Mouse (Mus musculus) embryonic facial prominence, embryonic 15.5 days (tissue): ENCODE results near the gene Ung. TPM values are rescaled to one million over a fixed set of nuclear protein-coding genes. Genes with fewer than 3 reads are reported as not detected.

ENCODE experiments used
- ATAC-seq: fragments of 200-750 bp; cut with Nextera tagmentation; 2 replicates; pipeline ENCODE4 v1.8.0; 2017; ENCODE audit warnings: low read depth, moderate TSS enrichment; ENCODE audit not compliant: insufficient number of reproducible peaks, low FRiP score, low TSS enrichment
- H3K27ac ChIP-seq: fragments of 300-500 bp; sonication (generic); replicated peaks from 2 replicates; pipeline ENCODE4 v1.5.1; 2015; ENCODE audit warnings: mild to moderate bottlenecking, inconsistent platforms
- H3K27me3 ChIP-seq: fragments of 300-500 bp; sonication (generic); 2 replicates; pipeline ENCODE4 v1.6.1; 2015; ENCODE audit warnings: inconsistent platforms
- H3K36me3 ChIP-seq: fragments of 300-500 bp; sonication (generic); 2 replicates; pipeline ENCODE4 v1.6.1; 2015; ENCODE audit warnings: mild to moderate bottlenecking, inconsistent platforms
- H3K4me1 ChIP-seq: fragments of 300-500 bp; sonication (generic); 2 replicates; pipeline ENCODE4 v1.6.1; 2015; ENCODE audit warnings: inconsistent platforms
- H3K4me2 ChIP-seq: fragments of 300-500 bp; sonication (generic); replicated peaks from 2 replicates; pipeline ENCODE4 v1.6.1; 2015; ENCODE audit warnings: mild to moderate bottlenecking, inconsistent platforms
- H3K4me3 ChIP-seq: fragments of 300-500 bp; sonication (generic); replicated peaks from 2 replicates; pipeline ENCODE4 v1.5.1; 2015; ENCODE audit warnings: mild to moderate bottlenecking, inconsistent platforms
- H3K9ac ChIP-seq: fragments of 300-500 bp; sonication (generic); 2 replicates; pipeline ENCODE4 v1.6.1; 2015; ENCODE audit warnings: inconsistent platforms
- H3K9me3 ChIP-seq: fragments of 300-500 bp; sonication (generic); replicated peaks from 2 replicates; pipeline ENCODE4 v1.6.1; 2016; ENCODE audit warnings: inconsistent platforms
- WGBS: fragments of 180-500 bp; shearing (Covaris S2); methylation state at CpG from one replicate; pipeline ENCODE4 v1.1.7; 2015; 5-methylcytosine and 5-hydroxymethylcytosine counted together
- polyA plus RNA-seq: library from polyadenylated mRNA; unstranded; fragments of >200 nt; fragmentation: Nextera tagmentation; extraction: Ambion mirVana; gene quantifications from 2 replicates; pipeline ENCODE4 v1.2.1, GENCODE M21; 2015

Gene Ung
- polyA plus RNA-seq, 1 experiment from 2014 or later: 37.1 TPM

DNA sequence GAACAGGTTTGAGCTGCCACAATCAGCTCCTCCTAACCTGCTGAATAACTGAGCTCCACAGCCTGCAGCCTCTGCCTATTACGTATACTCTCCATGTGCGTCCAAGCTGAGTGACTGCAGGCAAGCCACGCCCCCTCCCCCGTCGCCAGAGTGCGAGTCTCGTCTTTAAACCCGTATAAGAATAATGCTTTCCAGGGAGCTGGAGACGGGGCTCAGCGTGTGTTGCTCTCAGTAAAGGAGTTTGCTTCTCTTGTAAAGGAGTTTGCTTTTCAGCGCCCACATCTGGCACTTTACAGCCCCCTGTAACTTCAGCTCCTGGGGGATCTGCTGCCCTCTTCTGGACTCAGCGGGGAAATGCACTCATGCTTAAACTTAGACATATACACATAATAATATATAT, 23.3 kb downstream of the Ung start:
- H3K4me1 ChIP-seq: no peaks in the 10 kb centered on the region
- 3% methylated on average over 12 of the region's 12 CpGs for WGBS
- no peak overlapping the region for H3K27ac ChIP-seq
- no peaks in the 10 kb centered on the region for H3K9me3 ChIP-seq
- H3K4me2 ChIP-seq: peak overlapping the region; percentile 38
- H3K27me3 ChIP-seq: no peaks in the 10 kb centered on the region
- ATAC-seq: no peak
- peak overlapping the region; percentile 28 for H3K4me3 ChIP-seq
- H3K36me3 ChIP-seq: no peaks in the 10 kb centered on the region
- no peak overlapping the region for H3K9ac ChIP-seq

DNA sequence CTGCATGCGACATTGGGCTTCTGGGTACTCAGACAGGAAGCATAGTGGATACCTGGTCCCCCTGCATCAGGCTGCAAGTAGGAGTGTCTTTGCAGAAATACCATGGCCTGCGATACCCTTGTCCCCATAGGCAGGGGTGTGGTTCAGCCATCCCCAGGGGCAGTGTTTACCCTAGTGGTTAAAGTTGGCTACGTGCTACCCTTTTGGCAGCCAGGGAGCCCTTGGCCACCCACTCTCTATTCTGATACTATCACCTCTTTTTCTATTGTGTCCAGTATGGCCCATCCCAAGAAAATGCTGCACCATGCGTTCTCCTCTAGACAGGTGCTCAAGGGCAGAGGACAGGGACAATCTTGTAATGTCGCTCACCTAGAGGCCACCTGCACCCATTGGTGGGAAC, 24.6 kb downstream of the Ung start:
- no peaks in the 10 kb centered on the region for H3K4me1 ChIP-seq
- WGBS: 74% methylated on average over 5 of the region's 5 CpGs
- H3K9ac ChIP-seq: no peak overlapping the region
- no peaks in the 10 kb centered on the region for H3K36me3 ChIP-seq
- no peaks in the 10 kb centered on the region for H3K9me3 ChIP-seq
- H3K27ac ChIP-seq: no peak overlapping the region
- H3K4me2 ChIP-seq: no peak overlapping the region
- H3K4me3 ChIP-seq: no peak overlapping the region
- ATAC-seq: no peak
- no peaks in the 10 kb centered on the region for H3K27me3 ChIP-seq

DNA sequence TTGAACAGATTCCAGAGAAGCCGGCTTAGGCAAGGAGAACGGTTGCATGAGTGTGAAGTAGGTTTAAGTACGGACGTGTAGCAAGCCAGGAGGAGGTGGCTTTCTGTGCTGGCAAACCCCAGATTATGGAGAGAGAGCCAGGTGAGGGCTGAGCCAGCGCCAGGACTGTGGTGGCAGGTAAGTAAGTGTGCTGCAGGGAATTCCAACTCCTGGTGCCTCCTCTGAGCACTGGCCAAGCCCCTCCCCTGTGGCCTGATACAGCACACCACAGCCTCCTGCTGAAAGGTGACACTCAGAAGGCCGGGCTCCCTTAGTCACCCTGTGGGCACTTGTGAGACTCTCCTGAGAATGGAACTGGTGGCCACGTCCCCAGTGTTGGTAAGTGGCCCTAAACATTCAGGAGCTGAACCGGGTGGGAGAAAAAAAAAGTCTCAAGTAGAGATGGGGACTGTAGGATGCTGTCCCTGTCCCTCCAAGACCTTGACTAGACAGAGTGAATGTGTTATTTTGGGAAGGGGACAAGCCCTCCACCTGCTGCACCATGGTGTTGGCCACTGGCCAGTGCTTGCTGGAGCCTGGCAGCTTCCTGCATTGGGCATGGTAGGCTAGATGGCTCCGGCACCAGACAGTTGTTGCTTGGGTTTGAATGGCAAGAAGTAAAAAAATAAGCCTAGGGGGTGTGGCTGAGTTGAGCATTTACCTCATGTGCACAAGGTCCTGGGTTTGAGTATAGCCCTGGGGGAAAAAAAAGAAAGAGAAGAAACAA, 25.2 kb downstream of the Ung start:
- no peak overlapping the region for H3K27ac ChIP-seq
- no peaks in the 10 kb centered on the region for H3K27me3 ChIP-seq
- no peaks in the 10 kb centered on the region for H3K36me3 ChIP-seq
- no peaks in the 10 kb centered on the region for H3K4me1 ChIP-seq
- H3K9ac ChIP-seq: no peak overlapping the region
- H3K4me2 ChIP-seq: no peak overlapping the region
- H3K4me3 ChIP-seq: no peak overlapping the region
- WGBS: 41% methylated on average over 9 of the region's 9 CpGs
- no peak for ATAC-seq
- no peaks in the 10 kb centered on the region for H3K9me3 ChIP-seq

DNA sequence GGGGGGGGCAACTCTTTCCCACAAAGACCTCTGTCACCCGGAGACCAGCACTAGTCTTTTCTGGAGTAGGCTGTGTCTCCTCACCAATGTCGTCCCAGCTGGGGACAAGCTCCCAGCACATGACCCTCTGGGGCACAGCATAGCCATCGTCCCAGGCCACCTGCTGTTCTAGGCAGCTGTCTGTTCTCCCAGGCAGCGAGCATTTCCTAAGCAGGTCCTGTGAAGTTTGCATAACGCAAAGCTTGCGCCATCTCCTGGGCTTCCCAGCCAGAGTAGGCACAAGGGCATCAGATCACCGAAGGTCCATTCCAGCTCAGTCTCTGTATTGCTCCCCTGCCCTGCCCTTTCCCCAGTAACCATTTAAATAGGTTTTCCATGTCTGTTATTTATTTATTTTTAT, 27.1 kb downstream of the Ung start:
- Histone ChIP-seq H3K27ac (no peak overlapping the region), H3K9ac (no peak overlapping the region), H3K4me1 (no peaks in the 10 kb centered on the region), H3K9me3 (no peaks in the 10 kb centered on the region), H3K36me3 (no peaks in the 10 kb centered on the region), H3K4me2 (no peak overlapping the region), H3K4me3 (no peak overlapping the region), H3K27me3 (no peaks in the 10 kb centered on the region)
- 60% methylated on average over 7 of the region's 7 CpGs for WGBS
- ATAC-seq: no peak

DNA sequence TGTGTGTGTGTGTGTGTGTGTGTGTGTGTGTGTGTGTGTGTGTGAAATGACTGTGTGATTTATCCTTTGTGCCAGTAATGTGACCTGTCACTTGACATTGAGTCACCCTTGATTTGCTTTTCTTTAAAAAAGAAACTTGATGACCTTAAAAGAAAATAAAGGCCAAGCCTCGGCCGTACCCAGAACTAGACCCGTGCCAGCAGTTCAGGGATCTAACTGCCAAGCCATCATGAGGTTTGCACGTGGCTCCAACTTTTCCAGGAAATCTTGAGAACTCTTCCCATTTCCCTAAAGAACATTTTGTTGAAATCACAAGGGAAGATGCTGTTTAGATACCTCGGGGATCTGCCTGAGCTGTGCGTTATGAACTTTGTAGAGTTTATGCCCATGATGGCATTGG, 31.2 kb downstream of the Ung start:
- no peaks in the 10 kb centered on the region for H3K9me3 ChIP-seq
- no peak overlapping the region for H3K4me2 ChIP-seq
- no peaks in the 10 kb centered on the region for H3K27me3 ChIP-seq
- no peak overlapping the region for H3K27ac ChIP-seq
- no peak for ATAC-seq
- 82% methylated on average over 6 of the region's 6 CpGs for WGBS
- H3K9ac ChIP-seq: no peak overlapping the region
- H3K36me3 ChIP-seq: no peaks in the 10 kb centered on the region
- H3K4me3 ChIP-seq: no peak overlapping the region
- H3K4me1 ChIP-seq: 0 out of 2 replicates have a peak, but pooled peaks cover 4% of the 10 kb centered on the region

DNA sequence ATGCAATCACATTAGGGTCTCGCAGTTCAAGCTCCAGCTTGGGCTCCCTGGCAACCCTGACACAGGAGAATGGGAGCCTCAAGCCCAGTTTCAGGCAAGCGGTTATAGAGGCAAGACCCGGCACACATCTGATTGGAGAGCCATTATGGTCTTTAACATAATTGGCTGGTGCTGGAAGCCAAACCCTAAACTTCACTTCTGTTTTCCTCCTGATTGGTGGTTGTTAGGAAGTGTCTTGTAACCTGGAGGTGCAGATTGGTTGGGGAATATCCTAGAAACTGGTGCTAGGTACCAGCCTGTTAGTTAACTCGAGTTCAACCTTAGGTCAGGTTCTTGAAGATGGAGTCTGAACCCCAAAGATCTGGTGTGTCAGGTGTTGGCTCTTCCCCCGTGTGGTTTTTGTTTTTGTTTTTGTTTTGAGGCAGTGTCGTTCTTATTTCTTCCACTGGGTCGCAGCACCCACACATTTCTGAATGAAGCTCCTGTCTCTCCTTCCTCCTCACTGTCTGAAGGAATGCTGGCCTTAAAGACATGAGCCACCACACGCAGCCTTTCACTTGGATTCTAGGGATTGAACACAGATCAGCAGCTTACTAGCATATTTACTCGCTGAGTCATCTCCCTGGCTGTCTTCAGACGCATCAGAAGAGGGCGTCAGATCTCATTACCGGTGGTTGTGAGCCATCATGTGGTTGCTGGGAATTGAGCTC, 32.1 kb downstream of the Ung start:
- 43% methylated on average over 12 of the region's 12 CpGs for WGBS

DNA sequence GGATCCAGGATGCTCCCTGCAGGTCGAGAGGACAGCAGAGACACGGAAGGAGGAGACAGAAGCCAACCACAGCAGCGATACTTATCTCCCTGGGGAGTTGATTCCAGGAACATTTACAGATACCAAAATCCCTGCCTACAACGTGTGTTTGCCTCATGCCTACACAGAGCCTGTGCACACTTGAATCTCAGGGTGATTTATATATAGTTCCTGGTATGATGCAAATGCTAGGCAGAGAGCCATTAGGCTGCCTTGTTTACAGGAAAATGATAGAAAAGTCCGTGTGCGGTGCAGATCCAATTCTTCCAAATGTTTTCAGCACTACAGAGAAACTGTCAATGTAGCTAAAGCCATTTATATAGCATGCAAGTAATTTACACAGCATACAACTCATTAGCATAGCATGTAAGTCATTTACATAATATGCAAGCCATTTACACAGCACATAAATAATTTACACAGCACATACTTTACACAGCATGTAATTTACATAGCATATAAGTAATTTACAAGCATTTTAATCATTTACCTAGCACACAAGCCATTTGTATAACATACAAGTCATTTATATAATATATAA, 33.0 kb downstream of the Ung start:
- Histone ChIP-seq H3K4me1 (0 out of 2 replicates have a peak, but pooled peaks cover 4% of the 10 kb centered on the region), H3K36me3 (no peaks in the 10 kb centered on the region), H3K4me3 (no peak overlapping the region), H3K27ac (no peak overlapping the region), H3K9me3 (no peaks in the 10 kb centered on the region), H3K27me3 (no peaks in the 10 kb centered on the region), H3K4me2 (no peak overlapping the region), H3K9ac (no peak overlapping the region)
- ATAC-seq: no peak
- WGBS: 55% methylated on average over 6 of the region's 6 CpGs

More for the DNA sequence above, 32.1 kb downstream of the Ung start:
- H3K27ac ChIP-seq: no peak overlapping the region
- no peak overlapping the region for H3K4me2 ChIP-seq
- H3K27me3 ChIP-seq: no peaks in the 10 kb centered on the region
- H3K9ac ChIP-seq: no peak overlapping the region
- H3K4me1 ChIP-seq: 0 out of 2 replicates have a peak, but pooled peaks cover 4% of the 10 kb centered on the region
- no peaks in the 10 kb centered on the region for H3K36me3 ChIP-seq
- no peaks in the 10 kb centered on the region for H3K9me3 ChIP-seq
- H3K4me3 ChIP-seq: no peak overlapping the region
- no peak for ATAC-seq

DNA sequence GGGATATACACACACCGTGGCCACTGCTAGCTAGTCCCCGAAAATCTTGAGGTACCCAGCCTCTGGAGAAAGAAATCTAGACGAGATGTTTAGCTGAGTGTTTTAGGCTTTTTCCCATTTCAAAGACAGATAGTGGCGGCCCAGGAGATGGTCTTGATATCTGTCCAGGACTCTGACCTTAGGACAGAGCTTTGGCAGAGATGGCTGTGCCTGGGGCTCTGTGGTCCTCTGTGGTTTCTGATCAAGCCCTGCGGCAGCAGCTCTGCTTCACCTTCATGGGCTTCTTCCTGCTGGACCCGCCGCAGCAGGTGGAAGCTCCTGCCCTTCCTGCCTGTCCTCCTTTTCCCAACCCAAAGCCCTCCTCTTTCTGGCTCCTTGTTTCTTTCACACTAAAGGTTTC, 40.2 kb downstream of the Ung start:
- no peaks in the 10 kb centered on the region for H3K9me3 ChIP-seq
- WGBS: 74% methylated on average over 7 of the region's 7 CpGs
- no peaks in the 10 kb centered on the region for H3K36me3 ChIP-seq
- no peak overlapping the region for H3K4me2 ChIP-seq
- no peaks in the 10 kb centered on the region for H3K27me3 ChIP-seq
- no peak overlapping the region for H3K4me3 ChIP-seq
- no peak for ATAC-seq
- no peak overlapping the region for H3K27ac ChIP-seq
- H3K9ac ChIP-seq: no peak overlapping the region
- H3K4me1 ChIP-seq: peaks cover 5% of the 10 kb centered on the region

DNA sequence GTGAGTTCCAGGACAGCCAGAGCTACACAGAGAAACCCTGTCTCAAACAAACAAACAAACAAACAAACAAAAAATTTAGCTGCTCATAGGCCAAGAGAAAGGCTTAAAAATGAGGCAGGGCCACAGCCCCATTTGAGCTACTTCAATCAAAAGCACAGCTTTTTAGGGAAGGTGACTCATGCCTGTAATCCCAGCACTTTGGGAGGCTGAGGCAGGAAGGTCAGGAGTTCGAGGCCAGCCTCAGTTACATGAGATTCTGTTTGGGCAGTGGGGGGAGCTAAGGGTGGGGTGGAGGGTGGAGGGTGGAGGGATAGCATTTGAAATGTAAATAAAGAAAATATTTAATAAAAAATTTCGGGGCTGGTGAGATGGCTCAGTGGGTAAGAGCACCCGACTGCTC, 42.8 kb downstream of the Ung start:
- no peak overlapping the region for H3K27ac ChIP-seq
- H3K4me1 ChIP-seq: peaks cover 17% of the 10 kb centered on the region
- no peaks in the 10 kb centered on the region for H3K36me3 ChIP-seq
- H3K9me3 ChIP-seq: no peaks in the 10 kb centered on the region
- H3K4me2 ChIP-seq: no peak overlapping the region
- no peak overlapping the region for H3K9ac ChIP-seq
- 86% methylated on average over 3 of the region's 3 CpGs for WGBS
- no peaks in the 10 kb centered on the region for H3K27me3 ChIP-seq
- H3K4me3 ChIP-seq: no peak overlapping the region
- no peak for ATAC-seq

DNA sequence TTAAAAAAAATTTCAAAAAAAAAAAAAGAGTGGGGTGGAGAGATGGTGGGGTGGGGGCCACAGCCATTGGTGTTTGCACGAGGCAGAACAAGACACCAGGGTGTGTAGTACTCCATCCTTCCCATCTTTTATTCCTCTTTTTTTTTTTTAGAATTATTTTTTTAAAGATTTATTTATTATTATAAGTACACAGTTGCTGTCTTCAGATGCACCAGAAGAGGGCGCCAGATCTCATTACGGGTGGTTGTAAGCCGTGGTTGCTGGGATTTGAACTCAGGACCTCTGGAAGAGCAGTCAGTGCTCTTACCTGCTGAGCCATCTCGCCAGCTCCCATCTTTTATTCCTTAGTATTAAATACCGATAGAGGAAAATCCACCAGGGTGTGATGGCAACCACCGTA, 43.3 kb downstream of the Ung start:
- no peak overlapping the region for H3K27ac ChIP-seq
- peaks cover 17% of the 10 kb centered on the region for H3K4me1 ChIP-seq
- H3K4me3 ChIP-seq: no peak overlapping the region
- H3K27me3 ChIP-seq: no peaks in the 10 kb centered on the region
- WGBS: 72% methylated on average over 7 of the region's 7 CpGs
- no peak for ATAC-seq
- H3K9ac ChIP-seq: no peak overlapping the region
- no peak overlapping the region for H3K4me2 ChIP-seq
- no peaks in the 10 kb centered on the region for H3K9me3 ChIP-seq
- H3K36me3 ChIP-seq: no peaks in the 10 kb centered on the region

DNA sequence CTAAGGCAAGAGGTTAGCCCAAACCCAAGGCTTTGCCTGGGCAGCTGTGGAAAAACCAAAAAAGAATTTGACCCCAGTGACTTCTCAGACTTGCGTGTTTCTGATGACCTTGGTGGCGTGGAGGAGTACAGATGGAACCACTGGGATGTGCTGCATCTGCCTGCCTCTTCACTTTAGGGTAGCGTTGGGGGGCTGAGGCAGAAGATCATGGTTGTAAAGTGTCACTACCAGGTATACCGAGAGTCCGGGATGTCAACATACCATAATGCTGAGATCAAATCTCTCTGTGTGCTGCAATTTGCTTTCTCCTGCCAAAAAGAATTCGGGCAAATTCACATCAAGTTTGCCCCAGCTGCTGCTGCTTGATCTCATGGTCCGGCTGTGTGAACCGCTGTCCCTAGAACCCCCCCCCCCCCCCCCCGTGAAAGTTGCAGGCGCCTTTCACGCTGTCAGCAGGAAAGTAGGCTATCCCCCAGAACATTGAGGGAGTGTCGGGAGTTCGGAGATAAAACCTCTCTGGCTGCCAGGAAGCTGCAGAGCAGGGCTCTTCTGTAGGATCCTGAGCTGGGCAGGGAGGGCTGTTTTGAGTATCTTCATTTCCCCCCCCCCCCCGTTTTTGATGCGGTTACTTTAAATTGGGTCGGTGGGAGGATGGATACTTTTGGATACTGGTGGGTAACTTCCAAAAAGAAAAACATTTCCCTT, 43.8 kb downstream of the Ung start:
- 21% methylated on average over 16 of the region's 16 CpGs for WGBS
- peaks cover 17% of the 10 kb centered on the region for H3K4me1 ChIP-seq
- H3K4me2 ChIP-seq: peak overlapping the region; percentile 35
- no peak for ATAC-seq
- H3K9me3 ChIP-seq: no peaks in the 10 kb centered on the region
- no peaks in the 10 kb centered on the region for H3K27me3 ChIP-seq
- no peaks in the 10 kb centered on the region for H3K36me3 ChIP-seq
- 0 out of 2 replicates have a peak overlapping the region, but pooled peaks have one; percentile 10 for H3K4me3 ChIP-seq
- no peak overlapping the region for H3K9ac ChIP-seq
- no peak overlapping the region for H3K27ac ChIP-seq
